Mouse (Mus musculus) T-cell, adult 66 days (primary cell): ENCODE results near the gene Txn2. TPM values are rescaled to one million over a fixed set of nuclear protein-coding genes. Genes with fewer than 3 reads are reported as not detected.

Experiments used
- total RNA-seq, 2 experiments: library from RNA; stranded (reverse); gene quantifications; 3 replicates in 1 of 2; 4 replicates in 1 of 2; pipeline ENCODE4 v1.2.4; 2023

The Txn2 gene
- total RNA-seq: 10 to 100 TPM; 82.9 to 90.8 TPM

GRCm38 (mm10) chr15:77928673-77929331 lies at the start of gene Txn2:
TSS of gene Txn2 (minus strand) at chr15:77929006.

DNA sequence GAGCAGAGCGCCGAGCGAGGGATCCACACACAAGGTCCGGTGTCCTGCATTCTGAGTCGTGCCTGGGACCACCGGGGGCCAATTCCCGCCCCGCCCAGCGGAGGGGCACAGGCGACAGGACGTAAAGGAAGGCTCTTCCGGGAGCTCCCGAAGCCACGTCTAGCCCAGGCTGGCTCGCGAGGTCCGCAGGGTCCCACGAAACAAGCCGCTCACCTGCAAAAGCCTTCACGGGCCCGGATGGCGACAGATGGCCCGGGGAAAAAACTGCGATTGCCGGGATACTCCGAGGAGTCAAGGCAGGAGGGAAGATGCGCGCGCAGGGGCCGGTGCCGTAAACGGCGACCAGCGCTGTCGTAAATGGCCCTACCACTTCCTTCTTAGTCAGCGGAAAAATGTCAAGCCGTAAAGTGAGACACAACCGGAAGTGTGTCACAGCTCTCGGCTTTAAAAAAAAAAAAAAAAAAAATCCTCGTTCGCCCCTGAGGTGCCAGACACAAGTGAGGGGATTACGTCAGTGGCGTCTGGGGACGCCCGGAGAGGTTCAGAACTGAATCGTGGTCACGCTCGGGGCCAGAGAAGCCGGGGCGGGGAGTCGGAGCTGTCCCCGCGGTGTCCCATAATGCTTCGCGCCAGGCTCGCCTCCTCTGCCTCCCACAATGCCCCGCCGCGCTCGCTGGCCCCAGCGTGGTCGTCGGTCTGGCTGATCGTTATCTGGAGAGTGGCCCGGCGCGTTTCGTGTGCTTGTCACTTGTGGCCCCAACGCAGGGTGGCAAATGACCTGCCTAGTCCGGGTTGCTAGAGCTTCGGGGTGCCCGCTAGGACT lies 41.9 kb upstream of the Txn2 start, which contains the start of gene Eif3d:
TSS of gene Eif3d (minus strand) at position 344 of the 823 bp plus-strand sequence.

GRCm38 (mm10) chr15:77956404-77956901 lies 27.6 kb upstream of the Txn2 start, which contains the start of gene Foxred2:
TSS of gene Foxred2 (minus strand) at chr15:77956722.

Other genes with a start within 250 kb of the Txn2 start
- gene Apol7e, start 230.1 kb downstream of the Txn2 start, total RNA-seq: 10 to 100 TPM; 48.8 to 57.0 TPM
- 1 to 10 TPM in 1 of 2 experiments, not detected in 1; 1.9 TPM for gene Apol9b, start 200.0 kb downstream of the Txn2 start, total RNA-seq
- gene Apol8, start 172.0 kb downstream of the Txn2 start, total RNA-seq: 10 to 100 TPM; 19.6 to 27.9 TPM
- gene Myh9, start 86.8 kb downstream of the Txn2 start, total RNA-seq: 1,000 to 10,000 TPM; 1,186 to 1,263 TPM
- 1 to 10 TPM; 4.4 to 4.7 TPM for gene Foxred2, start 27.7 kb upstream of the Txn2 start, total RNA-seq
- 100 to 1,000 TPM; 169 to 171 TPM for gene Eif3d, start 41.8 kb upstream of the Txn2 start, total RNA-seq
- not detected for gene Cacng2, start 191.0 kb upstream of the Txn2 start, total RNA-seq
- 10 to 100 TPM; 22.3 to 28.9 TPM for gene Ift27, start 245.1 kb upstream of the Txn2 start, total RNA-seq